Mouse (Mus musculus): ENCODE data around the gene Ccrl2.

DNA sequence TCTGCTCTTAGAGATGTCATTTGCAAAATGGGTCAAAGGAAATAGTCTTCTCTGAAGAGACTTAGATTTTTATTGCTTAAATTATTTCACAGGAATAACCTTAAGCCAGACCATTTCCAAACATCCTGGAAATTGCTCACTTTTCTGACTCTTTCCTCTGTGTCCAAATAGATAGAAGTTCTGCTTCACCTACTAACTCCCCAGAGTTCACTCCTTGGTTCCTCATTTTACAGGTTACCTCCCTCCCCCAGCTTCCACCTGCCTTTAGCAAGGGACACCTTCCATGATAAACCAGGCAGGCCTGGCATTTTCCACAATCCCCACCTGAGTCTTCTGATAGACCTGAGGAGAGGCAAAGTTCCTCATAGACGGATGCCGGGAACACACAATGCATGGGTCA lies 50.8 kb downstream of the Ccrl2 start:
- TF ChIP-seq CTCF (IDR thresholded peaks at IDR 0.05) (no peak), EP300 (IDR thresholded peaks at IDR 0.05) (no peak)
